Mouse (Mus musculus) central nervous system, embryonic 14 days (tissue): ENCODE measurements around the gene Clip2. TPM values are rescaled to one million over a fixed set of nuclear protein-coding genes. Genes with fewer than 3 reads are reported as not detected.

ENCODE experiments used
- polyA plus RNA-seq: library from polyadenylated mRNA; depleted of rRNA; stranded (reverse); fragments of >200 nt; gene quantifications from 2 replicates; pipeline ENCODE4 v1.2.3, GENCODE M21; 2012; rRNA removed

The Clip2 gene
- 74.9 and 77.5 TPM in 2 replicates for polyA plus RNA-seq

DNA sequence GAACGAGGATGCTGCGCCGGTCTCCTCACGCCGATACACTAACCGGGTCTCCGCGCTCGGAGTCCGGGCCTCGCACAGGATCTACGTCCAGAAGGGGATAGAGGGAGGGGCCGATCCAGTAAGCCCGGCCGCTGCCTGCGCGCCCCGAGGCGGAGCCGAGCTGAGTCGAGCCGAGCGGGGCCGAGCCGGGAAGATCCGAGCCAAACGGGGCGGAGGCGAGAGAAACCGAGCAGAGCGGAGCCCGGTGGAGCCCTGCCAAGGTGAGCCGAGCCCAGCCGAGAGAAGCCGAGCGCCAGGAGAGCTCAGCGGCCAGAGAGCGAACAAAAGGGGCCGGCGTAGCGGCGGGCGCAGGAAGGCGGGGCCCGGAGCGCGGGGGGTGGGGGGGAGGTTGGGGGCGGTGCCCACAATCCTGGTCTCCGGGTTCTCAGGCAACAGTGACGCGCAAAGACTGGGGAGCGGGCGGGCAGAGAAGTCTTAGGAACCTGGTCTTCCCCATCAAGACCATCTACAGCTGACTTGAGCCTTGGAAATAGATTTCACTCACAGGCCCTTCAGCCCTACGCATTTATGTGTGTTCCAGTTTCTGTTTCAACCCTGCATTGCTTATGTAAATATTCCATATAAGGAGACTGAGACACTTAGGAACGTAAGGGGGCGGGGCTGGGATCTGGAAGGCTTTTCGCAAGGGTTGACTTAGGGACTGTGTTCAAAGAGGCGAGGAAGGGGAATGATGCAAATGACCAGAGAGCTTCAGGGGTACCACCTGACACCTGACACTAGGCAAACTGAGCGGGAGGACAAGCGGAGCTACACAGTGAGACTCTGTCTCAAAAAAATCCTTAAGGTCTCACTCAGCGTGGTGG lies at the start of gene Clip2:
Clip2 (minus strand) TSS at position 325 of the 863 bp plus-strand sequence.

DNA sequence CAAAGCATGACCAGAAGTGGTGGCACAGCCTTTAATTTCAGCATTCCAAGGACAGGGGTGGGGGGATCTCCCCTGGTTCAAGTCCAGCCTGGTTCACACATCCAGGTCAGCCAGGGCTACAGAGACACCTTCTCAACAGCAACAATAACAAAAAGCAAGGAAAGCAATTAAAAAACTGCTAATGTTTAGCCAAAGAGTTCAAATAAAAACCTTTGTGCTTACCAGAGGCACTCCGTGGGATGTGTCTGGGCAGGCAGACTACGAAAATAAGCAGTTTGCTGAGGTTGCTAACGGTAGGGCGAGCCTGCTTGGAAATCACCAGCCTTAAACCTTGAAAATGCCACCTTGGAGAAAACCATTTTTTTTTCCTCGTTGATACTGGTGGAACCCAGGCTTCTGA lies 28.9 kb upstream of the Clip2 start, which contains the start of gene Rfc2:
Rfc2 (plus strand) TSS at position 221 of the 400 bp plus-strand sequence.

DNA sequence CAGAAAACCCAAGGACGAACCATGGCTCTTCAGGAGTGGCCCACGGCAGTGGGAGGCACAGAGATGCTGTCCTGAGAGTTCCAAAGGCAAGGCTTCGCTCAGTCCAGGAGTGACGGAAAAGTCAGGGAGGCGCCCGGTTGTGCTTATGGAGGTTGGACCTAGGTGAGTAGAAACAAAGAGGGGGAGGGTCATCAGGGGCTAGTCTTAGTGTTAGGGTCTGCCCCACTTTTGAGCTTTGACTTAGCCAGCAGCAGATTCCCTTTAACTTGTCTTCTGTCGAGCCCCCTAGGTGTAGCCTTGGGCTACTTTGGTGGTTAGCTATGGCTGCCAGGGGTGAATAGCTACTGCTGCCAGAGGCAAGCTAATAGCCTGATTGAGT lies 7.8 kb upstream of the Clip2 start, which contains the start of gene Syna:
Syna (minus strand) TSS at position 101 of the 379 bp plus-strand sequence.

GRCm38 (mm10) chr5:134456503-134456962 lies 95.7 kb downstream of the Clip2 start, which contains the start of gene Gtf2ird1:
Gene Gtf2ird1 (minus strand): TSS chr5:134456716.

Other genes with a start within 250 kb of the Clip2 start
- gene Gtf2i, start 237.7 kb downstream of the Clip2 start, polyA plus RNA-seq, result 180 and 184 TPM in 2 replicates
- gene Gtf2ird1, start 95.7 kb downstream of the Clip2 start, polyA plus RNA-seq, result 78.1 and 82.8 TPM in 2 replicates
- 0.05 and 0.07 TPM in 2 replicates for gene Syna, start 7.7 kb upstream of the Clip2 start, polyA plus RNA-seq
- gene Rfc2, start 28.9 kb upstream of the Clip2 start, polyA plus RNA-seq, result 230 and 231 TPM in 2 replicates
- gene Lat2, start 62.6 kb upstream of the Clip2 start, polyA plus RNA-seq, result 5.8 and 9.3 TPM in 2 replicates
- gene Eif4h, start 87.1 kb upstream of the Clip2 start, polyA plus RNA-seq, result 280 and 289 TPM in 2 replicates
- 67.6 and 68.0 TPM in 2 replicates for gene Limk1, start 136.2 kb upstream of the Clip2 start, polyA plus RNA-seq
- 28.7 and 82.5 TPM in 2 replicates for gene Eln, start 194.9 kb upstream of the Clip2 start, polyA plus RNA-seq